Mouse (Mus musculus): ENCODE data around the gene Slc27a4.

Gene Slc27a4

DNA sequence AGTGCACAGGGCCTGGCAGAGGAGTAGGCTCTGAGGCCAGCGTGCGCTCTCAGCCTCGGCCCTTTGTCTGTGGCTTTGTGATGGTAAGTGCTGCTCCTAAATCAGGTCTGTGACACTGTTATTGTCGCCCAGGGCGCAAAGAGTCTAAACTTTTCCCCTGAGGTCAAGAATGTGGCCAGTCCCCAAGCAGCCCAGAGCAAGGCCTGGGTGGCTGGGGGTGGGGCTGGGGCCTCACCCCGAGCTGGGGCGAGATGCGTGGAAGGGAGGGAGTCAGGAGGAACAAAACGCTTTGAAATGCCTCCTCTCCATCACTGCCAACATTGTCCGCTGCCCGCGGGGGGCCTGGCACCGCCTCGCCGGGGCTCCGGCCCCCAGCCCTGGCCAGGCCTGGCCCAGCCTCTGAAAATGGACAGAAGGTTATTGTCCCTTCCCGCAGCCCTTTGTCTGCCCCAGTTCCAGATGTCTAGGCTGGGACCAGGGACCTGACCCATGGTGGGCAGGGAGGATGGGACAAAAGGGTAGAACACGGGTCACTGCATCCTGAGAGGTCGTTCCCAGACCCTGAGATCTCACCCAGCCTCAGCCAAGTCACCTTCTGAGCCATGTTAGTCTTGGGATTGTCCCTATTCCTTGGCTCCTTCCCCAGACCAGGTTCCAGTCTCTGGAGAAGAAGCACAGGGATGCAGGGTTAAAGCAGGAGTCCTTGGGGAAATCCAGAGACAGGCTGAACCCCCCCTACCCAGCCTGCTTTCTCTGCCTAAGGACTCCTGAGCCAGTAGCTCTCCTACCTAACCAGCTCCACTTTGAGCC is 54.2 kb downstream of the Slc27a4 start:
- DNase-seq (ENCODE audit: low read depth, low spot score) = peak; percentile 42

DNA sequence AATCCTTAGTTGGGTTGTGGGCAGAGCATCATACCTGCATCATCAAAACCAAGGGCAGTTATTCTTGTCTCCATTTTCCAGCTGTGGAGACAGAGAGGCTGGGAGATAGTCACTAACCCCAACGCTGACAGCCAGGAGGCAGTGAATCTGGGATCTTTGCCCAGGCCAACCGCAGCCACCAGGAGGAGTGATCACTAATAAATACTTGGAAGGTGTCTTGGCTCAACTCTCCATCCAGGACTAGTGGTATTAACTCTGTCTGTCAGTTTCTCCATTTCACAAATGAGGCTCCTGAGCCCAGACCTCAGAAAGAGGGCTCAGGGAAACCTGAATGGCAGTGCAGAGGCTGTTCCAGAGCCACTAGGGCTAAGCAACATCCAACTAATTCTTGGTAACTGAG is 54.9 kb downstream of the Slc27a4 start:
- DNase-seq (ENCODE audit: low read depth, low spot score) = no peak

DNA sequence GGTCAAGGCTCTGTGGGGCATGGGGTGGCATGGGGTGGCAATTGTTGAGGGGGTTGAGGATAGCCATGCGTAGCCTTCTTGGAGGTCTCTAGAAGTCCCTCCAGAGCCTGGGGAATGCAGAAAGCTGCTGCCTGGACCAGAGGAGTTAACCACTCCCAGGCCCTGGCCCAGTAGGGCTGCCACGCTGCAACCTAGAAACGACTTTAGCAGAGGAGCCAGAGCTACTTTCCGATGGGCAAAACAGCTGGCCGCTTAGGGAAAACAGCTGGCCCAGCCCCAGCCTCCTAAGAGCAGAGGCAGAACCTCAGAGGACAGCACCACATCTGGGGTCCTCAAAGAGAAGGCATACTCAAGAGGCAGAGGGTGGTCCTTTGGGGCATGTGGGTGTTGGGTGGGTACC is 55.5 kb downstream of the Slc27a4 start:
- no peak for DNase-seq (ENCODE audit: low read depth, low spot score)

DNA sequence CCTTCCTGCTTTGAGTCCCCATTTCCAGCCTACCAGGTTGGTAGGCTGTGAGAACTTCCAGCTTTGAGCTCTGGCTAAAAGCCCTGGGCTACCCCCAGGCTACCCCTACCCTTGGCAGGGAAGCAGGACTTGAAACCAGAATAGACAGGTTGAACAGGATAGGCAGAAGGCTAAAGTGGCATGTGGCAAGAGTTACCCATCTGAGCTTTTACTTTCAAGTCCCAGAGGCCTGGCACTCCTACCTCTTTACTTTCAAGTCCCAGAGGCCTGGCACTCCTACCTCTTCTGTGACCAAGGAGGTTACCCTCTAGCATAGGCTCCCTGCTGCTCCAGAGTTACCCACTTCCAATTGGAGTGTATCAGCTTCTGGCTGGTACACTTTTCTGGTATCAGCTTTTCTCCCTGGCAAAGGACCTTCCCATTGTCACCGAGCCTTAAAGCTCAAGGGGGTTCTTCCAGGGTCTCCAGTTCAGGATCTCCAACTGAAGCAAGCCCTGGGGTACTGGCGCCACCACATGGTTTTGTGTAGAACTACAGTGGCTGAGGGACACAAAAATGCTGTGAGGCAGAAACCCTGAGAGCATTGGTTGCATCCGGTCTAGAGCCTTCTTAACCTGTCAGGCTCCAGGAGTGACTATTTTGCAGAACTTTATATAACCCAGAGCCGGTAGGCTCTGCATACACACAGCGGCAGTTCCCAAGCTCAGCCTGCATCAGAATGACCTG is 56.5 kb downstream of the Slc27a4 start:
- no peak for DNase-seq (ENCODE audit: low read depth, low spot score)

DNA sequence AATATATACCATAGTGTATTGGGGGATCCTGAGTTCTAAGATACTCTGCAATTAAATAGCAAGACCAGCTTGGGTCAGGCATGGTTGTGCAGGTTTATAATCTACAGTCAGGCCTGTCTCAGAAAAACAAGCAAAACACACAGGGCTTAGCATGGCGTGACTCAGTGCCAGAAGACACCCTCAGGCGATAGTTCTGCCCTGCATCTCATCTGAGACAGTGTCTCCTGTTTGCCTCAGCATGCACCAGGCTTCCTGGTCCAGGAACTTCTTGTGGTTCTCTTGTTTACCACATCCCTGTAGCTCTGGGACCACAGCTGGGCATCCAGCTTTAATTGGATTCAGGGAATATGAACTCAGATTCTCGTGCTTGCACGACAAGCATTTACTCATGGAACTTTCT is 62.7 kb downstream of the Slc27a4 start:
- DNase-seq (ENCODE audit: low read depth, low spot score) = no peak
